Mouse (Mus musculus): ENCODE data around the gene Rab6b. TPM values are rescaled to one million over a fixed set of nuclear protein-coding genes. Genes with fewer than 3 reads are reported as not detected.

Rab6b gene
- polyA plus RNA-seq, 1 experiment from 2014 or later: 110 TPM

GRCm38 (mm10) chr9:103184855-103185254, 73.3 kb downstream of the Rab6b start:
- H3K4me2 ChIP-seq: no peak overlapping the region
- H3K4me1 ChIP-seq: peaks cover 13% of the 10 kb centered on the region
- 80% methylated on average over 4 of the region's 4 CpGs for WGBS
- no peak for ATAC-seq (replicated peaks)
- H3K4me3 ChIP-seq: no peak overlapping the region
- H3K27me3 ChIP-seq (replicated peaks): no peaks in the 10 kb centered on the region
- H3K27ac ChIP-seq: no peak overlapping the region
- no peaks in the 10 kb centered on the region; the same call in 1 of the 2 replicates for H3K36me3 ChIP-seq (replicated peaks)
- no peaks in the 10 kb centered on the region for H3K9me3 ChIP-seq
- H3K9ac ChIP-seq: no peak overlapping the region

GRCm38 (mm10) chr9:103185946-103186345, 74.4 kb downstream of the Rab6b start:
- H3K27ac ChIP-seq: no peak overlapping the region
- peaks cover 10% of the 10 kb centered on the region for H3K36me3 ChIP-seq (replicated peaks)
- no peak overlapping the region for H3K4me3 ChIP-seq
- WGBS: 91% methylated on average over 8 of the region's 8 CpGs
- H3K4me2 ChIP-seq: no peak overlapping the region
- no peaks in the 10 kb centered on the region for H3K27me3 ChIP-seq (replicated peaks)
- no peaks in the 10 kb centered on the region for H3K9me3 ChIP-seq
- ATAC-seq (replicated peaks): no peak
- H3K4me1 ChIP-seq: peaks cover 3% of the 10 kb centered on the region
- no peak overlapping the region for H3K9ac ChIP-seq

DNA sequence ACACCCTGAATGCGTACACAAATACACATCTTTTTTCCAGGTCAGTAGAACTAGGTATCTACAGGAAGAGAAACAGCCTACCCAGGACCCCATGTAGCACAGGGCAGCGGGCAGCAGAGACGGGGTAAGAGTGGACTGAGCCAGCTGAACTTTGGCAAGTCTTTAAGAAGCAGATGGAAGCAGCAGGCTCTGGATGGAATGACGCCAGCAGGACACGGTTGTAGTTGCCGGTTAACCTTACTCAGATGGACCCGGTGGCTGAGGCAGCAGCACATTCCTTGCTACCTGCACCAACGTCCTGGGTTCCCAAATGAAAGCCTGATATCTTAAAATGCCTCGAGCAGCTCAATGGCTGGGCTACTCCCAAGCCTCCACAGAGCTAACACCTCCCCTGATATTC, 75.2 kb downstream of the Rab6b start:
- Histone ChIP-seq H3K27ac (no peak overlapping the region), H3K9ac (no peak overlapping the region), H3K36me3 (replicated peaks) (peaks cover 10% of the 10 kb centered on the region), H3K4me1 (no peaks in the 10 kb centered on the region), H3K9me3 (no peaks in the 10 kb centered on the region), H3K4me3 (no peak overlapping the region), H3K4me2 (no peak overlapping the region), H3K27me3 (replicated peaks) (no peaks in the 10 kb centered on the region)
- no peak for ATAC-seq (replicated peaks)
- 68% methylated on average over 9 of the region's 9 CpGs for WGBS

DNA sequence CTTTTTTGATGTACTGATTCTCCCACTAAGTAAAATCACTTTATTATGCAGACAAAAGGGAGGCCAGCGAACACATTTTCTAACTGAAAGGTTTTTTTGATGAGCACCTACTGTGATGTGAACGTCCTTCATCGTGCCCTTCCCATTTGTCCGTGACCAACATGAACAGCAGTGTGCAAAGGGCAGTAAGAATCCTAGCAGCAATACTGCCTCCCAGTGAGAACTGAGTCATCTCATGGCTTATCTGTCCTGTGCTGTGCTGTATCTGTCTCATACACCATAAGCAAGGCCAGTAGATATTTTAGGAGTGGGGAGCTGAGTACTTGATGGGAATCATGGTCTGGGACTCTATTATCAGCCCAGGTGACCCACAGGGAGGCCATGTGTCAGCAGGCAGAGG, 76.8 kb downstream of the Rab6b start:
- Histone ChIP-seq H3K4me3 (no peak overlapping the region), H3K27ac (no peak overlapping the region), H3K36me3 (replicated peaks) (peaks cover 10% of the 10 kb centered on the region), H3K4me2 (no peak overlapping the region), H3K27me3 (replicated peaks) (no peaks in the 10 kb centered on the region), H3K9ac (no peak overlapping the region), H3K4me1 (no peaks in the 10 kb centered on the region), H3K9me3 (no peaks in the 10 kb centered on the region)
- 81% methylated on average over 4 of the region's 4 CpGs for WGBS
- no peak for ATAC-seq (replicated peaks)

GRCm38 (mm10) chr9:103201561-103202260, 90.1 kb downstream of the Rab6b start, which contains the start of gene Srprb:
TSS of gene Srprb (minus strand) at chr9:103202137.
- Histone ChIP-seq H3K4me1 (peaks cover 10% of the 10 kb centered on the region), H3K4me3 (peak within 1 kb of the TSS; percentile 75), H3K27me3 (replicated peaks) (no peaks in the 10 kb centered on the region), H3K36me3 (replicated peaks) (peaks cover 15% of the 10 kb centered on the region), H3K4me2 (peak within 1 kb of the TSS; percentile 60), H3K9me3 (no peaks in the 10 kb centered on the region), H3K27ac (peak within 1 kb of the TSS; percentile 81), H3K9ac (peak within 1 kb of the TSS; percentile 43)
- under 1% methylated on average over 45 of the region's 45 CpGs for WGBS
- ATAC-seq (replicated peaks): peak; percentile 98

DNA sequence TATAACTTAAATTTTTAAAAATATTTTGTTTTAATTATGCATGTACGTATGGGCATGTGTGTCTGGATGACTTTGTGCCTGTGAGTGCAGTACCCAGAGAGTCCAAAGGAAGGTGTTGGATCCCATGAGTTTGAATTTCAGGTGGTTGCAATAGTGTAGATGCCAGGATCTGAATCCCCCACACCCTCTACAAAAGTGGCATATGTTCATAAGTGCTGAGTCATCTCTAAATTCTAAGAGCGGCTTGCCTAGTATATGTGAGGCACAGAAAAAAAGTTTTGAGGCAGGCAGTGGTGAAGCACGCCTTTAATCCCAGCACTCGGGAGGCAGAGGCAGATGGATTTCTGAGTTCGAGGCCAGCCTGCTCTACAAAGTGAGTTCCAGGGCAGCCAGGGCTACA, 94.2 kb downstream of the Rab6b start:
- no peak for ATAC-seq (replicated peaks)
- H3K27ac ChIP-seq: no peak overlapping the region
- WGBS: 92% methylated on average over 5 of the region's 5 CpGs
- H3K9ac ChIP-seq: no peak overlapping the region
- H3K4me3 ChIP-seq: no peak overlapping the region
- H3K4me2 ChIP-seq: no peak overlapping the region
- H3K9me3 ChIP-seq: no peaks in the 10 kb centered on the region
- no peaks in the 10 kb centered on the region for H3K36me3 ChIP-seq (replicated peaks)
- H3K27me3 ChIP-seq (replicated peaks): no peaks in the 10 kb centered on the region
- H3K4me1 ChIP-seq: peaks cover 9% of the 10 kb centered on the region

GRCm38 (mm10) chr9:103207846-103208245, 96.3 kb downstream of the Rab6b start:
- H3K4me3 ChIP-seq: peak overlapping the region; percentile 28
- no peak overlapping the region for H3K9ac ChIP-seq
- no peak overlapping the region for H3K27ac ChIP-seq
- H3K4me2 ChIP-seq: peak overlapping the region; percentile 54
- WGBS: 10% methylated on average over 16 of the region's 16 CpGs
- H3K9me3 ChIP-seq: no peaks in the 10 kb centered on the region
- H3K36me3 ChIP-seq (replicated peaks): no peaks in the 10 kb centered on the region
- ATAC-seq (replicated peaks): peak; percentile 73; the same call in 1 of the 2 replicates
- H3K4me1 ChIP-seq: 0 out of 2 replicates have a peak, but pooled peaks cover 3% of the 10 kb centered on the region
- no peaks in the 10 kb centered on the region for H3K27me3 ChIP-seq (replicated peaks)

GRCm38 (mm10) chr9:103208802-103209423, 97.3 kb downstream of the Rab6b start:
- H3K4me1 ChIP-seq: 0 out of 2 replicates have a peak, but pooled peaks cover 3% of the 10 kb centered on the region
- WGBS: 52% methylated on average over 6 of the region's 6 CpGs
- no peak overlapping the region for H3K9ac ChIP-seq
- ATAC-seq (replicated peaks): no peak
- no peaks in the 10 kb centered on the region for H3K27me3 ChIP-seq (replicated peaks)
- H3K9me3 ChIP-seq: no peaks in the 10 kb centered on the region
- H3K4me3 ChIP-seq: no peak overlapping the region
- H3K36me3 ChIP-seq (replicated peaks): no peaks in the 10 kb centered on the region
- H3K27ac ChIP-seq: no peak overlapping the region
- H3K4me2 ChIP-seq: no peak overlapping the region

DNA sequence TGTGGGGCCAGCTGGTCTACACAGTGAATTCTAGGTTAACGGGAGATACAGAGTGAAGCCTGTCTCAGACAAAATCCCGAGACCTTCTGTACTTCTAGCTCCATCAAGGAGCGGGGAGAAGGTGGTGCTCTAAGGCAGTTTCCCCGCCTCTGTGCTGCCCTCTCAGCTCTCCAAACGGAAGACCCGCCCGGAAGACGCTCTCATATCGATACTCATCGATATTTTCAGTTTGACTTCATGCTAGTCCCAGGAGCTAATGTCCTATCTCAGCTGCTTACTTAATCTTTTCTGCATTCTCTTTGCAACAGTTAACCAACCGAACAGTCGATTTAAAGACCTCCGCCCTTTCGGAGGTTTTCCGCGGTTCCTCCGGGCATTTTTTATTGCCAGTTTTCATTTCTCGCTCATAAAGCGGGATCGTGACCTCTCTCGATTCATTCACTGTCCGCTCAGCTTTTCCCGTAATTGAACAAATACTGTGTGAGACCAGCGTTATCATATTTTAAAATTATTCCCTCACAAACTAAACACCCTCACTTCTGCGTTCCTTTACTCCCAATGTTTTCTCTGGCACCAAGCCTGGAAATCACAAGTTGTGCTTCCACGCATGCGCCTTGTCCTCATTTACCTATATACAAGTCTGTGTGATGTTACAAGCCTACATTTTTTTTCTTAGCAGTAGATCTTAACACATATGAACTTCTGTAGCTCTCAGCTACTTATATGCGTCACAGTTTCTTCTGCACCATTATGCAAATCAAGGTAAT, 101.2 kb downstream of the Rab6b start:
- ATAC-seq (replicated peaks): no peak
- Histone ChIP-seq H3K27me3 (replicated peaks) (no peaks in the 10 kb centered on the region), H3K27ac (no peak overlapping the region), H3K9me3 (no peaks in the 10 kb centered on the region), H3K36me3 (replicated peaks) (no peaks in the 10 kb centered on the region), H3K9ac (no peak overlapping the region), H3K4me1 (0 out of 2 replicates have a peak, but pooled peaks cover 3% of the 10 kb centered on the region), H3K4me3 (no peak overlapping the region), H3K4me2 (no peak overlapping the region)
- WGBS: 77% methylated on average over 28 of the region's 28 CpGs

DNA sequence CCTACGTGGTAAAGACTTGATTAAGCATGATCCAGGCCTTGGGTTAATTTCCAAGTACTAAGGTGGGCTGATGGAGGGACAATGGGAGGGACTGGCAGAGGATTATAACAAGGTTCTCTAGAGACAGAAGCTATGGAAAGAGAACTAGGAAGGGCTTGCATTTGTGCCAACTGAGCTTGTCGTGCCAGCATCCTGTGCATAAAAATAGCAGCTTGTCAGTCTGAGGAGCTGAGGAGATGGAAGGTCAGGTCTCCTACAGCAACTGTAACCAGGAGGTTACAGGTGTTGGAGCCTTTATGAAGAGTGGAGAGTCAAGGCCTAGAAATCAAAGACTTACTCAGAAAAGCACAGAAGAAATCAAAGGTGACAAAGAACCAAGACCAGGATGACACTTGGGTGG, 102.0 kb downstream of the Rab6b start:
- H3K9me3 ChIP-seq: no peaks in the 10 kb centered on the region
- no peak overlapping the region for H3K4me3 ChIP-seq
- no peak overlapping the region for H3K4me2 ChIP-seq
- no peaks in the 10 kb centered on the region for H3K4me1 ChIP-seq
- H3K27ac ChIP-seq: no peak overlapping the region
- no peak for ATAC-seq (replicated peaks)
- 63% methylated on average over 2 of the region's 2 CpGs for WGBS
- no peak overlapping the region for H3K9ac ChIP-seq
- H3K27me3 ChIP-seq (replicated peaks): no peaks in the 10 kb centered on the region
- no peaks in the 10 kb centered on the region for H3K36me3 ChIP-seq (replicated peaks)

GRCm38 (mm10) chr9:103214281-103214680, 102.7 kb downstream of the Rab6b start:
- H3K36me3 ChIP-seq (replicated peaks): no peaks in the 10 kb centered on the region
- H3K4me3 ChIP-seq: no peak overlapping the region
- H3K4me1 ChIP-seq: no peaks in the 10 kb centered on the region
- ATAC-seq (replicated peaks): no peak
- H3K27me3 ChIP-seq (replicated peaks): no peaks in the 10 kb centered on the region
- no peak overlapping the region for H3K9ac ChIP-seq
- H3K27ac ChIP-seq: no peak overlapping the region
- H3K4me2 ChIP-seq: no peak overlapping the region
- WGBS: 88% methylated on average over 6 of the region's 6 CpGs
- H3K9me3 ChIP-seq: no peaks in the 10 kb centered on the region

- H3K9me3 ChIP-seq: no peaks in the 10 kb centered on the region
- no peak overlapping the region for H3K27ac ChIP-seq
- H3K4me3 ChIP-seq: no peak overlapping the region
- no peaks in the 10 kb centered on the region for H3K36me3 ChIP-seq (replicated peaks)
- H3K27me3 ChIP-seq (replicated peaks): no peaks in the 10 kb centered on the region
- no peak for ATAC-seq (replicated peaks)
- WGBS: 92% methylated on average over 7 of the region's 7 CpGs
- H3K4me2 ChIP-seq: no peak overlapping the region
- no peak overlapping the region for H3K9ac ChIP-seq
- H3K4me1 ChIP-seq: no peaks in the 10 kb centered on the region
These were observed 113.1 kb downstream of the Rab6b start for GRCm38 (mm10) chr9:103224721-103225120.
